Comparison of ENCODE assay signal across 2 mouse cellular contexts in the genomic region with DNA sequence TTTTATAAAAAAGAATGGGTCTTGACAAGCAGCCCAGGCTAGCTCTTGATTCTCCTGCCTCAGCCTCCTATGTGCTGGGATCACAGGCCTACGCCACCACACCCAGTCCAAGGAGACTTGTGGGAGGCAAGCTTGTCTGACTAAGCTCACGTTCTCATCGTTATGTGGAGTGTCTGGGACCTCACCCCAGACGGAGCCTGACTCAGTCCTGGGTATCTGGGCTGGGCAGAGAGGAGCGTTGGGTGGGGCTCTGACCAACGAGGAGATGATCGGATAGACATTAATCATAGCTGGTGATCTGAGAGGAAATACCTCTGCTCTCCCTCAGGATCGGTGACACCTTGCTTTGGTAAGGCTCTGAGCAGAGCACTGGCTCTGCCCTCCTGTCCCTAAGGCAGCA.
TF ChIP-seq lines count a peak whose summit lies in the region.

No protein-coding gene starts in this region.

TF ChIP-seq in C2C12, 6 proteins besides CTCF, POLR2A, EP300 and RAD21 (continued from another document):
- no peak for TF ChIP-seq FOSL1 (IDR thresholded peaks at IDR 0.05; ENCODE audit: insufficient read depth, low read length, poor library complexity, severe bottlenecking)

TF ChIP-seq in myocyte, 11 proteins besides CTCF, POLR2A, EP300 and RAD21 (continued from another document):
- peak; percentile 11 for TF ChIP-seq TCF12 (IDR thresholded peaks at IDR 0.05; ENCODE audit: insufficient read depth, poor library complexity, severe bottlenecking)
